33 mouse cellular contexts compared by ENCODE assay signal in genomic region chr17:84714930-84715329, GRCm38 (mm10). TPM values are rescaled to one million over a fixed set of nuclear protein-coding genes. Genes with fewer than 3 reads are reported as not detected.
DNase-seq lines count a peak whose midpoint lies in the region; ATAC-seq lines count a peak whose summit lies in the region.
"Had no signal": no experiment of that assay in that cellular context is flagged by ENCODE, and none has a peak within 500 bp of the region (broad histone marks: within the 10 kb centered on the region; RNA-seq: fewer than 3 reads in every experiment).

No protein-coding gene starts in this region.

- no peak overlapping the region for H3K4me2 ChIP-seq in midbrain, embryonic 11.5 days
- no peak overlapping the region for H3K4me2 ChIP-seq in midbrain, embryonic 14.5 days (ENCODE audit: low read length)
- H3K4me2 ChIP-seq in forebrain, embryonic 14.5 days (ENCODE audit: low read length): no peak overlapping the region
- H3K4me2 ChIP-seq: heart, embryonic 13.5 days; hindbrain, embryonic 14.5 days; lung, embryonic 14.5 days; neural tube, embryonic 15.5 days had no signal

- H3K27ac ChIP-seq in midbrain, embryonic 11.5 days (ENCODE audit: low read depth, low read length): no peak overlapping the region
- H3K27ac ChIP-seq in midbrain, embryonic 14.5 days (replicated peaks; ENCODE audit: low read depth, low read length): no peak overlapping the region
- 0 out of 2 replicates have a peak overlapping the region, but pooled peaks have one; percentile 4 for H3K27ac ChIP-seq in forebrain, embryonic 14.5 days (ENCODE audit: low read depth, low read length)
- H3K27ac ChIP-seq: heart, adult 2 months; heart, embryonic 13.5 days; neural tube, embryonic 15.5 days; stomach, postnatal 0 days had no signal

- ATAC-seq in midbrain, embryonic 11.5 days (ENCODE audit: low FRiP score): peak; percentile 30; the same call in 1 of the 2 replicates
- no peak for ATAC-seq in midbrain, embryonic 14.5 days (ENCODE audit: low FRiP score, low TSS enrichment)
- ATAC-seq in forebrain, embryonic 14.5 days: no peak
- ATAC-seq: activated CD4-positive, CD25-positive, alpha-beta regulatory T cell, adult 4 months; inflammation-experienced regulatory T-cells, adult 6 months had no signal

- H3K9me3 ChIP-seq in midbrain, embryonic 11.5 days (ENCODE audit: control insufficient read depth, low read length): no peaks in the 10 kb centered on the region
- no peaks in the 10 kb centered on the region for H3K9me3 ChIP-seq in midbrain, embryonic 14.5 days (ENCODE audit: control insufficient read depth, low read length)
- no peaks in the 10 kb centered on the region for H3K9me3 ChIP-seq in forebrain, embryonic 14.5 days (replicated peaks; ENCODE audit: control insufficient read depth, low read length)
- H3K9me3 ChIP-seq: heart, embryonic 13.5 days; neural tube, embryonic 15.5 days had no signal

- no peak overlapping the region for H3K9ac ChIP-seq in midbrain, embryonic 11.5 days (ENCODE audit: low read length)
- no peak overlapping the region for H3K9ac ChIP-seq in midbrain, embryonic 14.5 days (replicated peaks; ENCODE audit: low read length)
- H3K9ac ChIP-seq in forebrain, embryonic 14.5 days (ENCODE audit: low read length): no peak overlapping the region
- H3K9ac ChIP-seq: heart, embryonic 13.5 days; hindbrain, embryonic 14.5 days; lung, embryonic 14.5 days; neural tube, embryonic 15.5 days had no signal

- H3K4me1 ChIP-seq in midbrain, embryonic 11.5 days (ENCODE audit: control insufficient read depth, insufficient read depth, low read length): peaks cover 2% of the 10 kb centered on the region; the same call in 1 of the 2 replicates
- H3K4me1 ChIP-seq in midbrain, embryonic 14.5 days (ENCODE audit: control insufficient read depth, insufficient read depth, low read length): peaks cover 6% of the 10 kb centered on the region
- H3K4me1 ChIP-seq in forebrain, embryonic 14.5 days (ENCODE audit: control insufficient read depth, insufficient read depth, low read length): peaks cover 21% of the 10 kb centered on the region; the same call in 1 of the 2 replicates

- peak; percentile 26 for DNase-seq in gastrocnemius, postnatal 25 days
- DNase-seq in gastrocnemius, postnatal 10 days: no peak
- DNase-seq in midbrain, embryonic 11.5 days (ENCODE audit: low spot score, missing footprints): peak; percentile 60
- no peak for DNase-seq in midbrain, embryonic 14.5 days
- no peak for DNase-seq in forebrain, embryonic 14.5 days (ENCODE audit: low spot score)
- DNase-seq in skeletal muscle tissue, adult 2 months (ENCODE audit: low read depth, low spot score): peak; percentile 10
- DNase-seq in cerebellum, postnatal 14 days: no peak
- DNase-seq: adrenal gland, adult 2 months; adrenal gland, postnatal 36 days; B cell, adult 2 months; cerebellum, adult 18-20 months; cerebellum, postnatal 10 days; heart, adult 2 months; heart, postnatal 10 days; kidney, adult 11 months; kidney, postnatal 14 days; layer of hippocampus, adult 9-11 months; lung, embryonic 14.5 days; lung, postnatal 14 days; thymus, adult 18-20 months; thymus, postnatal 25 days had no signal

- H3K36me3 ChIP-seq in midbrain, embryonic 11.5 days (ENCODE audit: control insufficient read depth, insufficient read depth, low read length): 0 out of 2 replicates have a peak, but pooled peaks cover 3% of the 10 kb centered on the region
- H3K36me3 ChIP-seq in midbrain, embryonic 14.5 days (ENCODE audit: control insufficient read depth, insufficient read depth, low read length): peaks cover 13% of the 10 kb centered on the region; the same call in 1 of the 2 replicates
- H3K36me3 ChIP-seq in forebrain, embryonic 14.5 days (ENCODE audit: control insufficient read depth, insufficient read depth, low read length): peaks cover 3% of the 10 kb centered on the region; the same call in 1 of the 2 replicates

- no peaks in the 10 kb centered on the region for H3K27me3 ChIP-seq in midbrain, embryonic 11.5 days (ENCODE audit: control insufficient read depth, insufficient read depth, low read length)
- no peaks in the 10 kb centered on the region for H3K27me3 ChIP-seq in midbrain, embryonic 14.5 days (ENCODE audit: control insufficient read depth, insufficient read depth, low read length)
- no peaks in the 10 kb centered on the region for H3K27me3 ChIP-seq in forebrain, embryonic 14.5 days (replicated peaks; ENCODE audit: control insufficient read depth, insufficient read depth, low read length)
- H3K27me3 ChIP-seq: heart, embryonic 13.5 days had no signal

- no peak overlapping the region for H3K4me3 ChIP-seq in midbrain, embryonic 11.5 days (ENCODE audit: low read depth, low read length)
- H3K4me3 ChIP-seq in midbrain, embryonic 14.5 days (replicated peaks; ENCODE audit: low read depth, low read length): no peak overlapping the region
- H3K4me3 ChIP-seq in forebrain, embryonic 14.5 days (ENCODE audit: low read depth, low read length): no peak overlapping the region
- H3K4me3 ChIP-seq: erythroblast, embryonic 14.5 days; heart, adult 2 months; heart, embryonic 13.5 days; neural tube, embryonic 15.5 days had no signal

- whole genome bisulfite sequencing in midbrain, embryonic 11.5 days: 53% methylated on average over 4 of the region's 4 CpGs
- WGBS in midbrain, embryonic 14.5 days: 53% methylated on average over 4 of the region's 4 CpGs
- 55% methylated on average over 4 of the region's 4 CpGs for WGBS in forebrain, embryonic 14.5 days

RNA-seq across cellular contexts. Expression of gene Abcg5, which starts 32.1 kb away (rescaled TPM):
- not detected for total RNA-seq in gastrocnemius, postnatal 25 days (2021)
- total RNA-seq in gastrocnemius, postnatal 10 days (2021): not detected
- 1.9 and 2.4 TPM in 2 replicates for polyA plus RNA-seq in midbrain, embryonic 11.5 days (2014; fragmentation: Nextera tagmentation; extraction: Ambion mirVana)
- polyA plus RNA-seq in midbrain, embryonic 14.5 days (2014; fragmentation: Nextera tagmentation; extraction: Ambion mirVana): 0.28 and 1.2 TPM in 2 replicates
- 3.6 and 4.1 TPM in 2 replicates for polyA plus RNA-seq in forebrain, embryonic 14.5 days (2014; fragmentation: Nextera tagmentation; extraction: Ambion mirVana)
- total RNA-seq: adrenal gland, adult 2 months; adrenal gland, postnatal 36 days; gastrocnemius, adult 8-10 months; heart, adult 2 months; heart, postnatal 10 days; hematopoietic stem cell, adult 5-6 weeks; left cerebral cortex, adult 18-20 months; left cerebral cortex, postnatal 14 days had no signal
- polyA plus RNA-seq: activated CD4-positive, CD25-positive, alpha-beta regulatory T cell, adult 4 months; erythroblast, embryonic 14.5 days; heart, adult 2 months had no signal

RNA-seq across cellular contexts. Expression of gene Abcg8, which starts 38.8 kb away (rescaled TPM):
- not detected for total RNA-seq in gastrocnemius, postnatal 25 days (2021)
- not detected for total RNA-seq in gastrocnemius, postnatal 10 days (2021)
- polyA plus RNA-seq in midbrain, embryonic 11.5 days (2014; fragmentation: Nextera tagmentation; extraction: Ambion mirVana): 0.21 TPM in 1 of 2 replicates, not detected in the other
- 0.09 TPM in 2 replicates for polyA plus RNA-seq in midbrain, embryonic 14.5 days (2014; fragmentation: Nextera tagmentation; extraction: Ambion mirVana)
- polyA plus RNA-seq in forebrain, embryonic 14.5 days (2014; fragmentation: Nextera tagmentation; extraction: Ambion mirVana): 0.05 TPM in 1 of 2 replicates, not detected in the other
- total RNA-seq: adrenal gland, postnatal 36 days; heart, adult 2 months; heart, postnatal 10 days; hematopoietic stem cell, adult 5-6 weeks had no signal
- polyA plus RNA-seq: activated CD4-positive, CD25-positive, alpha-beta regulatory T cell, adult 4 months; cortical plate, adult 2 months; erythroblast, embryonic 14.5 days; heart, adult 2 months; heart, embryonic 13.5 days; inflammation-experienced regulatory T-cells, adult 6 months had no signal

Comparison
In these comparisons a context has a peak if more than half of its experiments do, and no peak if none do; other contexts are left out.
1. DNase-seq: peak in gastrocnemius, postnatal 25 days (single experiment), midbrain, embryonic 11.5 days (single experiment) and skeletal muscle tissue, adult 2 months (single experiment); none in gastrocnemius, postnatal 10 days (single experiment), midbrain, embryonic 14.5 days (single experiment), forebrain, embryonic 14.5 days (single experiment) and cerebellum, postnatal 14 days (0 of 2).